Mouse (Mus musculus) hindbrain, embryonic 16.5 days (tissue): Measurements from ENCODE around the gene Hilpda. TPM values are rescaled to one million over a fixed set of nuclear protein-coding genes. Genes with fewer than 3 reads are reported as not detected.

ENCODE experiments used
- ATAC-seq: fragments of 200-750 bp; cut with Nextera tagmentation; 2 replicates; pipeline ENCODE4 v1.8.0; 2017; ENCODE audit warnings: moderate TSS enrichment, moderate library complexity
- H3K27ac ChIP-seq: fragments of 300-500 bp; sonication (generic); 2 replicates; pipeline ENCODE4 v1.5.1; 2014; ENCODE audit warnings: low read depth, mild to moderate bottlenecking, control low read depth, low read length, moderate library complexity
- H3K27me3 ChIP-seq: fragments of 300-500 bp; sonication (generic); replicated peaks from 2 replicates; pipeline ENCODE4 v1.6.1; 2014; ENCODE audit warnings: low read length; ENCODE audit not compliant: control insufficient read depth, insufficient read depth
- H3K36me3 ChIP-seq: fragments of 300-500 bp; sonication (generic); 2 replicates; pipeline ENCODE4 v1.6.1; 2014; ENCODE audit warnings: mild to moderate bottlenecking, low read length, moderate library complexity, mixed read lengths; ENCODE audit not compliant: control insufficient read depth, insufficient read depth
- H3K4me1 ChIP-seq: fragments of 300-500 bp; sonication (generic); 2 replicates; pipeline ENCODE4 v1.6.1; 2014; ENCODE audit warnings: low read depth, low read length; ENCODE audit not compliant: control insufficient read depth, insufficient read depth
- H3K4me2 ChIP-seq: fragments of 300-500 bp; sonication (generic); 2 replicates; pipeline ENCODE4 v1.6.1; 2014; ENCODE audit warnings: mild to moderate bottlenecking, low read length, control low read depth, moderate library complexity
- H3K4me3 ChIP-seq: fragments of 300-500 bp; sonication (generic); 2 replicates; pipeline ENCODE4 v1.5.1; 2014; ENCODE audit warnings: mild to moderate bottlenecking, low read length, control low read depth, moderate library complexity
- H3K9ac ChIP-seq: fragments of 300-500 bp; sonication (generic); 2 replicates; pipeline ENCODE4 v1.6.1; 2014; ENCODE audit warnings: low read depth, mild to moderate bottlenecking, control low read depth, low read length, moderate library complexity
- H3K9me3 ChIP-seq: fragments of 300-500 bp; sonication (generic); 2 replicates; pipeline ENCODE4 v1.6.1; 2014; ENCODE audit warnings: mild to moderate bottlenecking, low read length, moderate library complexity; ENCODE audit not compliant: control insufficient read depth
- WGBS: fragments of 180-500 bp; shearing (Covaris S2); extraction: QIAGEN DNeasy Blood & Tissue Kit; methylation state at CpG from one replicate; pipeline ENCODE4 v1.1.7; 2014; 5-methylcytosine and 5-hydroxymethylcytosine counted together
- polyA plus RNA-seq: library from polyadenylated mRNA; unstranded; fragments of >200 nt; fragmentation: Nextera tagmentation; extraction: Ambion mirVana; gene quantifications from 2 replicates; pipeline ENCODE4 v1.2.1, GENCODE M21; 2015

Hilpda gene
- polyA plus RNA-seq, 1 experiment from 2014 or later: 31.3 TPM

DNA sequence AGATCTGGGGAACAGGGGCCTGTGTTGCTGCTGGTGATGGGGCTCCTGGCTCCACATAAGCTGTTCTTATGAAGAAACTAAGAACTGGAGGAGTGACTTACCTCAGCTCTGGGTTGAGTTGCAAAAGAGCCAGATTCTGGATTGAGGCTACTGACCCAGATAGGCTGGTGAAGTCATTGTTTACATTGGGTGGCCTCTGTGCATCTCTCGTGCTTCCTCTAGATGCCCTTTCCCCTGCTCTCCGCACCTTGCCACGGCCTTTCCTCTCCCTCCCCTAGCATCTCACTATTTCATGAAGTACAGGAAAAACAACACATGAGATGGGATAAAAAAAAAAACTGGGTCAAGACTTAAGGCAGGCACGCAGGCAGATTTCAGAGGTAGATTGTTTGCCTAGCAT is 5.4 kb upstream of the Hilpda start:
- ATAC-seq: no peak
- Histone ChIP-seq H3K27me3 (no peaks in the 10 kb centered on the region), H3K4me3 (no peak overlapping the region), H3K9ac (no peak overlapping the region), H3K4me2 (no peak overlapping the region), H3K27ac (no peak overlapping the region), H3K4me1 (peaks cover 7% of the 10 kb centered on the region), H3K9me3 (no peaks in the 10 kb centered on the region), H3K36me3 (no peaks in the 10 kb centered on the region)
- 77% methylated on average over 4 of the region's 4 CpGs for WGBS

DNA sequence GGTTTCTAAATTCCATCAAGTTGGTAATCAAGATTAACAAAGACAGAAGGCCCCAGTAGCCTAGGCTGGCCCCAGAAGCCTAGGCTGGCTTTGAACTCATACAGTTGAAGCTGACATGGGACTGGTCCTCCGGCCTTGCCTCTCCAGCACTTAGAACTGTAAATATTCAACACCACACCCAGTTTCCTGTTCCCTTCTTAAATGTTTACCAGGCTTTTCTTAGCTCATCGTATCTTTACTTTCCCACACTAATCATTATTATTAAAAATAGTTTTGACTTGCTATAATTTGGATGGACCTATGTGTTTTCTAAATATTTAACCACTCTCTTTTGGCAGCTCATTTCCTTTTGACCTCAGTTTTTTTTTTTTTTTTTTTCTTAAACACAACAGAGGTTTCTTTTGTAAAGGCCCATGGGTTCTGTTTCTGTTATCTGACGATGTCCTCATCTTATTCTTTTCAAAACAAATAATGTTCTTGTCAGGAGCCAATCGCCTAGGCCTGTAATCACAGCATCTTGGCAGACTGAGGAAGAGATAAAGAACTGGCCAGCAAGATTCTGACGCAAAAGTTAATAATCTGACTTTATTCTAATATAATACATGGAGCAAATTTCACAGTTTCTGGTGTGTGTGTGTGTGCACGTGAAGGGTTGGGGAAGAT is 3.2 kb upstream of the Hilpda start:
- no peak overlapping the region for H3K9ac ChIP-seq
- H3K4me3 ChIP-seq: no peak overlapping the region
- H3K9me3 ChIP-seq: no peaks in the 10 kb centered on the region
- H3K36me3 ChIP-seq: no peaks in the 10 kb centered on the region
- no peak for ATAC-seq
- 82% methylated on average over 6 of the region's 6 CpGs for WGBS
- H3K27me3 ChIP-seq: no peaks in the 10 kb centered on the region
- H3K4me1 ChIP-seq: peaks cover under 1% of the 10 kb centered on the region; the same call in 1 of the 2 replicates
- no peak overlapping the region for H3K4me2 ChIP-seq
- no peak overlapping the region for H3K27ac ChIP-seq

DNA sequence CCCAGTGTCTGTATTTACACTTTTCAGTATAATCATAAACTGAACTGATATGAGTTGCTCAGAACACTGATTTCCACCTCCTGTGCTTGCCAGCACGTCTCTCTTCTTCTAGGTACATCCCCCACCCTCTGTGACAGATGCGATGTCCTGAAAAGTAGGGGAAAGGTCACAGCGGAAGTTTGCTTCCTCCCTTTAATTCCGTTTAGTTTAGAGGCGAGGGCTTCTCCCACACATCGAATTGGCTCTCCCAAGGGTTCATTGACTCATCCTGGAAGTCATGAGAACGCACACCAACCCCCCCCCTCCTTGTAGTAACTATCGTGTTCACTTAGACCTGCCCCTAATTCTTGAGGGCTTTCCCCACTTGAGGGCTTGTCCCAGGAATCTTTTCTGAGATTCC is 1.3 kb upstream of the Hilpda start:
- no peak for ATAC-seq
- no peak overlapping the region for H3K27ac ChIP-seq
- no peak overlapping the region for H3K9ac ChIP-seq
- no peaks in the 10 kb centered on the region for H3K4me1 ChIP-seq
- H3K36me3 ChIP-seq: no peaks in the 10 kb centered on the region
- no peak overlapping the region for H3K4me2 ChIP-seq
- H3K9me3 ChIP-seq: no peaks in the 10 kb centered on the region
- no peaks in the 10 kb centered on the region for H3K27me3 ChIP-seq
- 19% methylated on average over 8 of the region's 8 CpGs for WGBS
- H3K4me3 ChIP-seq: no peak overlapping the region

DNA sequence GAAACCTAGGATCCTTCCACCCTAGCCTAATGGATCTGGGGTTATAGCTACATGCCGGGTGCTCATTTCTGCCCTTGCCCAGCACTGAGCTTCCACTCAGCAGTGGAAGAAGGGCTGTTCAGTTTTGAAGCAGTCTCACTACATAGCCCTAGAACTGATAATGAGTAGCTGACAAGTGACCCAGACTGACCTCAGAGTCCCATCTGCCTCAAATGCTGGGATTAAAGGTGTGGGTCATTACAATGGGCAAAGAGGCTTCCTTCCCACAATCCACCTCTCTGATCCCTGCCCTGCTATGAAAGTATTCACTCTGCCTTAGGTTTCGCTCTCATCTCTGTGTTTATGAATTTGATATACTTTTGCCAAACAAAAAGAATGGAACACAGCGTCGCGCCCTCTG is 4.5 kb downstream of the Hilpda start:
- Histone ChIP-seq H3K4me1 (no peaks in the 10 kb centered on the region), H3K4me2 (no peak overlapping the region), H3K27ac (no peak overlapping the region), H3K9ac (no peak overlapping the region), H3K9me3 (no peaks in the 10 kb centered on the region), H3K27me3 (no peaks in the 10 kb centered on the region), H3K4me3 (no peak overlapping the region), H3K36me3 (no peaks in the 10 kb centered on the region)
- 94% methylated on average over 5 of the region's 5 CpGs for WGBS
- no peak for ATAC-seq

DNA sequence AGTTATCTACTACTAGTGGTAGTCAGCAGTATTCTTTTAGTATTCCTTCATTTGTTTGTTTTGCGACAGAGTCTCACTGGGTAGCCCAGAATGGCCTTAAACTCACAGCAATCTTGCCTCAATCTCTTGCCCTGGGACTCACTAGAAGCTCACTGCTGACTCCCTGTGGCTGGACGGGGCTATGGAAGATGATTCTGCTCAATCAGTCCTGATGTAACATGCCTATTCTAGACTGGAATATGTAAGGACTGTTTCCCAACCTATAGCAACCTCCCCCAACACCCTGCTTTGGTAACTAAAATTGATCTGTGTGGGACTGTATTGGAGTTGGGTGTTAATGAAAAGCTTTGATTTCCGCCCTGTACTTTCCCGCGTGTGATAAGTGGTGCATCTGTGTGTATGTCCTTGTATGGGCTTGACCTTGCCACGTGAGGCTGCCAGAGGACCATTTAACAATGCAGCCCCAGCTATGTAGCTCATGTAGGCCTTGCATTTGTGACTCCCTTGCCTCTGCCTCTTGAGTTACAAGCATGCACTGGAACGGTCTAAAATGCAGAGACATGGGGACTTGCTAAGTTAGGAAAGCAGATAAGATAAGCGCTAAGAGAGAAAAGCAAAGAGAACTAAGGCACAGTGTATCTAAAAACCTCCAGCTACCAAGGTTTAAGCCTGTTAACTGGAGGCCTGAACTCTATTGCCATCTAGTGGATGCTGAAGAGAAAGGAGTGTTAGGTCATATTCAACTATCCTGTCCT is 6.4 kb downstream of the Hilpda start:
- Histone ChIP-seq H3K4me2 (no peak overlapping the region), H3K9me3 (no peaks in the 10 kb centered on the region), H3K36me3 (no peaks in the 10 kb centered on the region), H3K4me1 (no peaks in the 10 kb centered on the region), H3K27ac (no peak overlapping the region), H3K27me3 (no peaks in the 10 kb centered on the region), H3K4me3 (no peak overlapping the region), H3K9ac (no peak overlapping the region)
- ATAC-seq: peak; percentile 82; the same call in 1 of the 2 replicates
- 33% methylated on average over 8 of the region's 8 CpGs for WGBS

DNA sequence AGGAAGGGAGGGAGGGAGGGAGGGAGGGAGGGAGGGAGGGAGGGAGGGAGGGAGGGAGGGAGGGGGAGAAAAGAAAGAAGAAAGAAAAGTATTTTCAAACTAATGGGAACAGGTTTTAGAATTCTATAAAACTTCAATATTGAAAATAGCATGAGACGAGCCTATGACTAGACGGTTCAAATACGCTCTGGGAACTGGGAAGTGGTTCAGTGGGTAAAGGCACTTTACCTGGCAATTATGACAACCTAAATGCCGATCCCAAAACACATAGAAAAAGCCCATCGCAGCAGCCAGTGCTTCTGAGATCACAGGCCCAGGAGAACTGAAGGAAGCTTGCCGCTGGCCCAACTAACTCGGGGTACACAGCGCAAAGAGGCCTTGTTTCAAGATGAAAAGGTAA is 7.0 kb downstream of the Hilpda start, which contains the start of gene Fam71f2:
Gene Fam71f2, plus strand, starts transcription at position 301 of the 400 bp plus-strand sequence.
- ATAC-seq: no peak
- Histone ChIP-seq H3K4me2 (no peak within 1 kb of the TSS), H3K9ac (no peak within 1 kb of the TSS), H3K27me3 (no peaks in the 10 kb centered on the region), H3K9me3 (no peaks in the 10 kb centered on the region), H3K36me3 (no peaks in the 10 kb centered on the region), H3K4me1 (no peaks in the 10 kb centered on the region), H3K27ac (no peak within 1 kb of the TSS), H3K4me3 (no peak within 1 kb of the TSS)
- 86% methylated on average over 8 of the region's 8 CpGs for WGBS

DNA sequence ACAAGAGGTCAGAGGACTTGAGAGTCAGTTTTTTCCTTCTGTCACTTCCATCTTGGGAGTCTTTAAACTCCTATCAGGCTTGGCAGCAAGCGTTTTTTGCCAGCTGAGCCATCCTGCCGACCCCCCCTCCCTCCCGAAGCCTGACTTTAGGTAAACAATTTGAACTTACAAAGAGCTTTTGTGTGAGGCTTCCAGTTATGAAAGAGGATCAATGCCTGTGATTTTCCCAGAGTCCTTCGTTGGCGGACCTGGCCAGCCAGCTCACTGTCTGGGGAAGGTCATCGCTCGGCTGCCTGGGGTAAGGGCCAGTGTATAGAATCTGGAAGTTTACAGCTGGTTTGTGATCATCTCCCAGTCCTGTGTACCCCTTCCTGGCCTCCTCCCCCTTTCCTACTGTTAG is 8.4 kb downstream of the Hilpda start:
- Histone ChIP-seq H3K9ac (no peak overlapping the region), H3K9me3 (no peaks in the 10 kb centered on the region), H3K4me3 (no peak overlapping the region), H3K27ac (no peak overlapping the region), H3K27me3 (no peaks in the 10 kb centered on the region), H3K36me3 (no peaks in the 10 kb centered on the region), H3K4me2 (no peak overlapping the region), H3K4me1 (no peaks in the 10 kb centered on the region)
- 33% methylated on average over 7 of the region's 7 CpGs for WGBS
- ATAC-seq: no peak

DNA sequence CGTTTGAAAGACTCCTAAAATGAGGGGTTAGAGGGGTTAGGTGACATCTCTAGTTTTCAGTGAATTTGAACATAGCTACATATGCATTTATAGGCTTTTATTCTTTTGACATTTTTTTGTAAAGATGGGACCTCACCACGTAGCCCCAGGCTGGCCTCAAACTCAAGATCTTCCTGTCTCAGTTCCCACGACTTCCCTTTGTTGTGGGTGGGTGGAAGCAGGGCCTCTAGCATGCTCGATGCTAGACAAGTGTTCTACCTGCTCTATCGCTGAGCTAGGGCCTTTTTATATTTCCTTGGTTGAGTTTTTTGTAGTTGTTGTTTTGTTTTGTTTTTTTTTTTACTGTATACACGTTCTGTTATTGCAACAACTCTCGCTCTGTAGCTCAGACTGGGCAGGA is 14.6 kb downstream of the Hilpda start:
- no peaks in the 10 kb centered on the region for H3K4me1 ChIP-seq
- no peaks in the 10 kb centered on the region for H3K36me3 ChIP-seq
- H3K4me2 ChIP-seq: no peak overlapping the region
- no peak for ATAC-seq
- 71% methylated on average over 7 of the region's 7 CpGs for WGBS
- no peak overlapping the region for H3K27ac ChIP-seq
- no peaks in the 10 kb centered on the region for H3K27me3 ChIP-seq
- no peaks in the 10 kb centered on the region for H3K9me3 ChIP-seq
- H3K4me3 ChIP-seq: no peak overlapping the region
- H3K9ac ChIP-seq: no peak overlapping the region

DNA sequence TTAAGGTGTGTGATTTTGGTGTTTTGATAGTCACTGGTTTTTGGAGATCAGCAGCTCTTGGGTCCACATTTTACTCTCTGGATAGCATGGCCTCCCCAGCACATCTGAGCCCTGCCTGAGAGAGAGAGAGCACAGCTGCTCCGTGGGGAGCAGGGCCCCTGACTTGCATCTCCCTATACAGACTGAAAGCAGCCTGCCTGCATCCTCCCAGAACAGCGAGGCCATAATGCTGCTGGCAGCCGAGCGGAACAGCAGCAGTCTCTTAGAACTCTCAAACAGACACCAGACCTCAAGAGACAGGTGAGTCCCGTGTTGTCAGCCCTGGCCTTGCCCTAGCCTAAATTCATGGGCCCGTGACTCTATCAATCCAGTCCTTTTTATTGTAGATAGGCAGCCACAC is 15.2 kb downstream of the Hilpda start:
- Histone ChIP-seq H3K4me3 (no peak overlapping the region), H3K27me3 (no peaks in the 10 kb centered on the region), H3K9me3 (no peaks in the 10 kb centered on the region), H3K4me1 (no peaks in the 10 kb centered on the region), H3K4me2 (no peak overlapping the region), H3K27ac (no peak overlapping the region), H3K36me3 (no peaks in the 10 kb centered on the region), H3K9ac (no peak overlapping the region)
- 27% methylated on average over 6 of the region's 6 CpGs for WGBS
- no peak for ATAC-seq
